Mouse (Mus musculus) forebrain, embryonic 10.5 days (tissue): ENCODE data around the gene Esx1. TPM values are rescaled to one million over a fixed set of nuclear protein-coding genes. Genes with fewer than 3 reads are reported as not detected.

Experiments used
- DNase-seq: peaks from one replicate; pipeline ENCODE4 v3.0.0-alpha.2; 2017; ENCODE audit warnings: low spot score; ENCODE audit errors: extremely low spot score
- H3K27ac ChIP-seq: fragments of 300-500 bp; sonication (generic); 2 replicates; pipeline ENCODE4 v1.5.1; 2016; ENCODE audit warnings: mild to moderate bottlenecking
- H3K27me3 ChIP-seq: fragments of 300-500 bp; sonication (generic); 2 replicates; pipeline ENCODE4 v1.6.1; 2016; ENCODE audit warnings: mild to moderate bottlenecking; ENCODE audit not compliant: poor library complexity, severe bottlenecking
- H3K36me3 ChIP-seq: fragments of 300-500 bp; sonication (generic); replicated peaks from 2 replicates; pipeline ENCODE4 v1.6.1; 2016; ENCODE audit warnings: mild to moderate bottlenecking, moderate library complexity
- H3K4me1 ChIP-seq: fragments of 300-500 bp; sonication (generic); 2 replicates; pipeline ENCODE4 v1.6.1; 2016
- H3K4me3 ChIP-seq: fragments of 300-500 bp; sonication (generic); 2 replicates; pipeline ENCODE4 v1.5.1; 2016; ENCODE audit warnings: mild to moderate bottlenecking, moderate library complexity
- H3K9me3 ChIP-seq: fragments of 300-500 bp; sonication (generic); 2 replicates; pipeline ENCODE4 v1.6.1; 2016; ENCODE audit warnings: mild to moderate bottlenecking, moderate library complexity
- WGBS: fragments of 180-500 bp; shearing (Covaris S2); methylation state at CpG from one replicate; pipeline ENCODE4 v1.1.7; 2016; 5-methylcytosine and 5-hydroxymethylcytosine counted together
- polyA plus RNA-seq: library from polyadenylated mRNA; unstranded; fragments of >200 nt; fragmentation: Nextera tagmentation; extraction: Ambion mirVana; gene quantifications from 2 replicates; pipeline ENCODE4 v1.2.1, GENCODE M21; 2016

Esx1 gene
- not detected in 2 replicates for polyA plus RNA-seq

GRCm38 (mm10) chrX:137121718-137122117 lies at the start of gene Esx1:
Esx1 (minus strand) TSS chrX:137122083.
- no peak for DNase-seq
- H3K27ac ChIP-seq, result no peak within 1 kb of the TSS
- H3K36me3 ChIP-seq, result no peaks in the 10 kb centered on the region
- H3K9me3 ChIP-seq, result peaks cover 5% of the 10 kb centered on the region; the same call in 1 of the 2 replicates
- WGBS, result 27% methylated on average over 20 of the region's 21 CpGs
- H3K4me3 ChIP-seq, result peak within 1 kb of the TSS; percentile 36
- peaks cover 8% of the 10 kb centered on the region; the same call in 1 of the 2 replicates for H3K4me1 ChIP-seq
- H3K27me3 ChIP-seq, result peaks cover 95% of the 10 kb centered on the region

- no peaks in the 10 kb centered on the region for H3K9me3 ChIP-seq
- WGBS, result 47% methylated on average over 7 of the region's 7 CpGs
- DNase-seq, result no peak
- H3K36me3 ChIP-seq, result no peaks in the 10 kb centered on the region
- H3K4me1 ChIP-seq, result no peaks in the 10 kb centered on the region
- peaks cover 10% of the 10 kb centered on the region for H3K27me3 ChIP-seq
- H3K4me3 ChIP-seq, result no peak overlapping the region
- H3K27ac ChIP-seq, result no peak overlapping the region
Measured at GRCm38 (mm10) chrX:137170021-137170420, 48.1 kb upstream of the Esx1 start.

DNA sequence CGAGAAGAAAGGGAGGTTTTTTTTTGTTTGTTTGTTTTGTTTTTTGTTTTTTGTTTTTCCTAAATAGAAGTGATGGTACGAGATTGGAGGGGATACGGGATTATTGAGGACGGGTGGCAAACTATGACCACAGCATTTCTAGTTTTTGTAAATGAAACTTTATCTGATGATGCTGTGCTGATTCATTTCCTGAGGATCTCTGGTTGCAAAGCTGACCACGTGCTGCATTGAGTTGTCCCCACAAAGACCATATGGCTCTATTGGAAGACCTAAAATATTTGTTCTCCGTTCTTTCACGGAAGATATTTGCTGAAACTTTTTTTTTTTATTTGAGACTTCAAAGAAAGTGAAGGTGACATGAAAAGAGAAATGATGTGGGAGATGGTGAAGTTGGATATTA lies 45.8 kb upstream of the Esx1 start:
- DNase-seq, result no peak
- 81% methylated on average over 7 of the region's 7 CpGs for WGBS
- no peak overlapping the region for H3K4me3 ChIP-seq

DNA sequence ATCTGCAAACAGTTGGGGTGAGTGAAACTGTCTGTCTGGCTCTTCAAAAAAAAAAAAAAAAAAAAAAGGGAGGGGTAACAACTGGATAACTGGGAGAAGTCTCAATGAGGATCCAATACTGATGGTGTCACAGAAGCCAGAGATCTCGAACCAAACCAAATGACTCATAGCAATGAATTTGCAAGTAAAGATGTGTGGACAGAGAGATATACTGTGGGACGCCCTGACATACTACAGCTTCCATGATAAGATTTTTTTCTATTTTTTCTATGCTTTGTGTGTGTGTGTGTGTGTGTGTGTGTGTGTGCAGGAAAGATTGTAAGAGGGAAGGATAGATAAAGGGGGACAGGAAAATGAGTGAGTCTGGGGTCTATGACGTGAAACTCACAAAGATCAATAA lies 43.7 kb upstream of the Esx1 start:
- Histone ChIP-seq H3K27me3 (peaks cover 18% of the 10 kb centered on the region; the same call in 1 of the 2 replicates), H3K36me3 (no peaks in the 10 kb centered on the region), H3K27ac (no peak overlapping the region), H3K4me1 (no peaks in the 10 kb centered on the region), H3K9me3 (no peaks in the 10 kb centered on the region), H3K4me3 (no peak overlapping the region)
- WGBS, result 91% methylated on average over 3 of the region's 3 CpGs
- no peak for DNase-seq

More for the DNA sequence above, 45.8 kb upstream of the Esx1 start:
- no peaks in the 10 kb centered on the region for H3K9me3 ChIP-seq
- no peak overlapping the region for H3K27ac ChIP-seq
- H3K36me3 ChIP-seq, result no peaks in the 10 kb centered on the region
- H3K4me1 ChIP-seq, result no peaks in the 10 kb centered on the region
- peaks cover 7% of the 10 kb centered on the region; the same call in 1 of the 2 replicates for H3K27me3 ChIP-seq

- Histone ChIP-seq H3K9me3 (no peaks in the 10 kb centered on the region), H3K36me3 (no peaks in the 10 kb centered on the region), H3K4me3 (no peak overlapping the region), H3K4me1 (no peaks in the 10 kb centered on the region), H3K27me3 (peaks cover 29% of the 10 kb centered on the region; the same call in 1 of the 2 replicates), H3K27ac (no peak overlapping the region)
- WGBS, result 70% methylated on average over 1 of the region's 1 CpGs
- no peak for DNase-seq
Measured at GRCm38 (mm10) chrX:137162700-137163099, 40.8 kb upstream of the Esx1 start.

DNA sequence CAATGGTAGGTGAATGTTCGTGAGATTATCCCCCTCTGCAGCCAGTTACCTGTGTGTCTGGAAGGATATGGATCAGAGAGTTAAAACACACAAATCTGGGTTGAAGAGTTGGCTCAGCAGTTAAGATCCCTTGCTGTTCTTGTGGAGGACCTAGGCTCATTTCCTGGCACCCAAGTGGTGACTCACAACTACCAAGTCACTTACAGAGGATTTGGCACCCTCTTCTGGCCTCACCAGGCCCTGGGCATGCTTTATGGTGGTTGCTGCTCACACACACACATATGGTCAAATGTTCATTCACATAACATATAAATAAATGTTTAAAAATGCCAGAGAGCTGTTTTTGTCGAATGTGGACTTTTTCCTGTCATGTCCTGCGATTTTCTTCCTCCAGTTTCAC lies 39.1 kb upstream of the Esx1 start:
- no peaks in the 10 kb centered on the region for H3K9me3 ChIP-seq
- H3K4me1 ChIP-seq, result no peaks in the 10 kb centered on the region
- 76% methylated on average over 3 of the region's 3 CpGs for WGBS
- H3K4me3 ChIP-seq, result no peak overlapping the region
- no peaks in the 10 kb centered on the region for H3K36me3 ChIP-seq
- H3K27me3 ChIP-seq, result peaks cover 22% of the 10 kb centered on the region
- no peak overlapping the region for H3K27ac ChIP-seq
- DNase-seq, result no peak

DNA sequence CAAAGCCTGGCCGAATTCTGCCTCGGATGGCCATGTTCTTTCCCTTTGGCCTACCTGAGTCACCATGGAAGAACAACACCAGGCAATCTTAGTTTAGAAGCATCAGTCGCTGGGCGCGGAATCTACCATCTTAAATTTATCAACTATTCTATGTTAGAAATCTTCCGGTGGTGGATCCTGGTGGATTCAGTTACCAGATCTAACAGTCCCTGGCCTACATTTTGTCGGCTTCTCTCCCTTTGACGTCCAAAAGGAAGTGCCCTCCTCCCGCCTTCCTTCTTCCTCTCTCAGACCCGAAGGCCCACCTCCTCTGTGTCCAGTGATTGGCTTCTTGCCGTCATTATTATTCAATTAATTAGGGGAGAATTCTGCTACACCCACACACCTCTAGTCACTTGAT lies 27.2 kb upstream of the Esx1 start:
- 93% methylated on average over 11 of the region's 11 CpGs for WGBS
- H3K27me3 ChIP-seq, result no peaks in the 10 kb centered on the region
- H3K9me3 ChIP-seq, result no peaks in the 10 kb centered on the region
- no peaks in the 10 kb centered on the region for H3K36me3 ChIP-seq
- H3K4me1 ChIP-seq, result no peaks in the 10 kb centered on the region
- no peak for DNase-seq
- H3K4me3 ChIP-seq, result no peak overlapping the region
- H3K27ac ChIP-seq, result no peak overlapping the region

DNA sequence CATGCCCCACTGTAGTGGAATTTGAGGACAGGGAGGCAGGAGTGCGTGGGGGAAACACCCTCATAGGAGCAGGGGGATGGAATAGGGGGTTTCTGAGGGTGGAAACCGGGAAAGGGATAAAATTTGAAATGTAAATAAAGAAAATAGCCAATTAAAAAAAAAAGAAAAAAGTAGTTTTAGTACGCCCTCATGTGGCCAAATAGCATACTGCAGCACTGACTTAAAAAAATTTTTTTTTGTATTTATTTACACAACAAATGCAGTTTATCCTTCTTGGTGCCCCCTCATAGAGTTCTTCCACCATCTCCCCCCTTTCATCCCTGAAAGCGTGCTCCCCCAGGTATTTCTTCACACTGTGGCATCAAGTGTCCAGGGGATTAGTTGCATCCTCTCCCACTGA lies 22.8 kb upstream of the Esx1 start:
- no peaks in the 10 kb centered on the region for H3K4me1 ChIP-seq
- H3K36me3 ChIP-seq, result no peaks in the 10 kb centered on the region
- 32% methylated on average over 4 of the region's 4 CpGs for WGBS
- H3K4me3 ChIP-seq, result no peak overlapping the region
- H3K27ac ChIP-seq, result no peak overlapping the region
- H3K27me3 ChIP-seq, result no peaks in the 10 kb centered on the region
- no peak for DNase-seq
- no peaks in the 10 kb centered on the region for H3K9me3 ChIP-seq

DNA sequence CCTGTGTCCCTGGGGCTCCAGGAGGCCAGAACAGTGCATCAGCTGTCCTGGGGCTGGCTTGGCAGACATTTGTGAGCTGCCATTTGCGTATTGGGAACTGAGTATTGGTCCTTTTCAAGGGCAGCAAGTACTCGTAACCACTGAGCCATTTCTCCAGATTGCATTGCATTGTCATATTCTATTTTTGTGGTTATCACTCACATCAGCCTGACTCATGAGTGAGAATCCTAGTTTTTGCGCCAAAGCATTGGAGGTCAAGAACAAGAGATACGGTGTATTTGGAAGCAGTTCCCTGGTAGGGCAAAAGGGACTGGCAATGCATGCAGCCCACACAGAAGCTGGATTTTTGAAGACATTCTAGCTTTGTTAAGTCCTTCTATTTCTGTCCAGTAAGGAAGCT lies 21.8 kb upstream of the Esx1 start:
- no peak overlapping the region for H3K4me3 ChIP-seq
- H3K27me3 ChIP-seq, result no peaks in the 10 kb centered on the region
- no peak for DNase-seq
- H3K9me3 ChIP-seq, result no peaks in the 10 kb centered on the region
- no peaks in the 10 kb centered on the region for H3K36me3 ChIP-seq
- 89% methylated on average over 4 of the region's 4 CpGs for WGBS
- no peak overlapping the region for H3K27ac ChIP-seq
- no peaks in the 10 kb centered on the region for H3K4me1 ChIP-seq

DNA sequence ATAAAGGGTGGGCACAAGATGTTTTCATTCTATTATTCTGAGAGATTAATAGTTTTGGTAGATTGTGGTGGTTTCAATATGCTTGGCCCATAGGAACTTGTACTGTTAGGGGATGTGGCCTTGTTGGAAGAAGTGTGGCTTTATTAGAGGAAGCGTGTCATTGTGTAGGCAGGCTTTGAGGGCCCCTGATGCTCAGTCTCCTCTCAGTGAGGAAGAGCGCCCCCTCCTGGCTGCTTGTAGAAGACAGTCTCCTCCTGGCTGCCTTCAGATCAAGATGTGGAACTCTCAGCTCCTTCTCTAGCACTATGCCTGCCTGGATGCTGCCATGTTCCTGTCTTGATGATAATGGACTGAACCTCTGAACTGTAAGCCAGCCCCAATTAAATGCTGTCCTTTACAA lies 20.7 kb upstream of the Esx1 start:
- Histone ChIP-seq H3K36me3 (no peaks in the 10 kb centered on the region), H3K4me1 (no peaks in the 10 kb centered on the region), H3K27ac (no peak overlapping the region), H3K4me3 (no peak overlapping the region), H3K9me3 (no peaks in the 10 kb centered on the region), H3K27me3 (no peaks in the 10 kb centered on the region)
- no peak for DNase-seq
- WGBS, result 19% methylated on average over 2 of the region's 2 CpGs

DNA sequence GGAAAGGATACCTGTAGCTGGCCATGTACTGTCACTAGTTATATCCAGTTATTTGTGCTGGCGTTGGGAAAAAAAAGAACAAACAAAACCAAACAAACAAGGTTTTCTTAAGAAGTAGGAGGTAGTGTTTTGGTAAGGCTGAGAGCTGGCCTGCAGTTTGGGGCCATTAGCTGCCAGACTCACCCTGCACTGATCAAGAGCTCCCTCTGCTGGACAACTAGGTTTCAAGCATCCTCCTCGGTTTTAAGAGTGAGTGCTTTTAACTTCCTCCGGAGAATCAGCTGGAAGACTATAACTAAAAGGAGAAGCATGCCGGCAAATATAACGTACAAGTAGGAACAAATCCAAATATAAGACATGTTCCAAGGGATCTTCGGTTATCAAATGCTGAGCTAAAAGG lies 19.8 kb upstream of the Esx1 start:
- H3K4me1 ChIP-seq, result no peaks in the 10 kb centered on the region
- no peaks in the 10 kb centered on the region for H3K9me3 ChIP-seq
- WGBS, result 18% methylated on average over 6 of the region's 6 CpGs
- no peak overlapping the region for H3K27ac ChIP-seq
- H3K27me3 ChIP-seq, result no peaks in the 10 kb centered on the region
- no peaks in the 10 kb centered on the region for H3K36me3 ChIP-seq
- DNase-seq, result peak; percentile 36
- H3K4me3 ChIP-seq, result no peak overlapping the region

GRCm38 (mm10) chrX:137127542-137127941 lies 5.7 kb upstream of the Esx1 start:
- 0 out of 2 replicates have a peak overlapping the region, but pooled peaks have one; percentile 10 for H3K4me3 ChIP-seq
- no peaks in the 10 kb centered on the region for H3K9me3 ChIP-seq
- H3K27ac ChIP-seq, result no peak overlapping the region
- peaks cover 81% of the 10 kb centered on the region for H3K27me3 ChIP-seq
- H3K36me3 ChIP-seq, result no peaks in the 10 kb centered on the region
- no peaks in the 10 kb centered on the region for H3K4me1 ChIP-seq
- no peak for DNase-seq
- WGBS, result 15% methylated on average over 17 of the region's 17 CpGs

DNA sequence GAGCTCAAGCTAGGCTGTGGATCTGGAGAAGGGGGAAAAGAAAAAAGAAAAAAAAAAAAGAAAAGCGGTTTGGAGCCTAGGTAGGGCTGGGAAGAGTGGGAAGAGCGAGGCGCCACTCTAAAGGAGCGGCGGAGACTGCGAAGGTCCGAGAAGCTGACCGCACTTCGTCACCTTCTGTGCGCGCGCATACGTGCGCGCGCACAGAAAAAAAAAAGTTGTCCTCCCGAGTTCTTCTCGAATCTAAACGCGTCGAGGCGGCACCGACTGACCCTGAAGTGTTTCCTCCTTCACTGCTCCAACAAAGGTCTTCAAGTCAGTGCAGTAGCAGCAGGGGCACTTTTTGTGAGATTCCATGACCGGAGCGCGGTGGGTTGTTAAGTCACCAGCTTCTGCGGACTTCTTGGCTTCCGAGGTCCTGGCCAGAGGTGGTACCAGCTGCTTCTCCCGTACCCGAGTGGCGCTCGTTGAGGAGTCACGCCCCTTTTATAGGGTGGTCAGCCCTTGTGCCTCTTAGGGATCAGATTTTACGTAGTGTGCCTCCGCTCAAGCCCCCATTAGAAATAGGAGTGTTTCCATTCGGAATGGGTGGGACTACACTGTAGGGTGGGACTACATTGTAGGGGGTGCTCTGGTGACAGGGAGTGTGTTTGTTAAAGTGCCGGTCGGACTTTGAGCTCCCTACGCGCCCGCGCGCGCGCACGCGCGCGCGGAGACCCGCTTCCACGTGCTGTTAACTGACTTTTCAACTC lies 2.0 kb downstream of the Esx1 start:
- Histone ChIP-seq H3K27ac (no peak overlapping the region), H3K27me3 (peaks cover 97% of the 10 kb centered on the region), H3K9me3 (peaks cover 5% of the 10 kb centered on the region; the same call in 1 of the 2 replicates), H3K36me3 (no peaks in the 10 kb centered on the region), H3K4me3 (peak overlapping the region; percentile 23; the same call in 1 of the 2 replicates), H3K4me1 (peaks cover 8% of the 10 kb centered on the region; the same call in 1 of the 2 replicates)
- WGBS, result 24% methylated on average over 52 of the region's 52 CpGs
- DNase-seq, result no peak
